Mouse (Mus musculus): ENCODE measurements around the gene Npvf.

GRCm38 (mm10) chr6:50639656-50640055 is 14.6 kb downstream of the Npvf start:
- TF ChIP-seq POLR2A (IDR thresholded peaks at IDR 0.05; ENCODE audit: low read depth, low read length) (no peak), CTCF (IDR thresholded peaks at IDR 0.05; ENCODE audit: extremely low read depth, insufficient read depth, insufficient read length, insufficient replicate concordance) (no peak)
